Mouse (Mus musculus) thymus, postnatal 10 days (tissue): Measurements from ENCODE around the gene Efcab9.

Experiments
- DNase-seq, 2 experiments: peaks; one replicate each; pipeline ENCODE4 v3.0.0; 2021; ENCODE audit warnings: low spot score in 2 of 2

Gene Efcab9

GRCm38 (mm10) chr11:32531871-32532764, at the start of gene Efcab9:
Gene Efcab9 (minus strand): TSS chr11:32532081.
- no peak for DNase-seq

DNA sequence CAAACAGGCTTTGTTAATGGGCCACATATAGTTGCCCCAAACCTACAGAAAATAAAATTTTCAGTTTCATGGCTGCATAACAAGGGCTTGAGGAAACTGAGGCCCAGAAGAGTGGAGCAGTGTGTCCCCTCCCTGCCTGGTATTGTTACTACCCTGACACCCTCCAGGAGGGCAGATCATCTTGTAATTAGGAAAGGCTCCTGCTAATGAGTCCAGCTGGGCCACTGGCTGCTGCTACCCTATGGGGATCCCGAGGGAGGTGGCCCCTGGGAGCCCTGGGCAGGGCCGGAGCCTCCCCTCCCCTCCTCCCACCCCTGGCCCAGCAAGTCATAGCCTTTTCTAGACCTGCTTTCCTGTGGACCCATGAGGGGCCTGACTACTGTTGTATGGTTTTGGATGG, 49.1 kb upstream of the Efcab9 start:
- DNase-seq, result no peak

DNA sequence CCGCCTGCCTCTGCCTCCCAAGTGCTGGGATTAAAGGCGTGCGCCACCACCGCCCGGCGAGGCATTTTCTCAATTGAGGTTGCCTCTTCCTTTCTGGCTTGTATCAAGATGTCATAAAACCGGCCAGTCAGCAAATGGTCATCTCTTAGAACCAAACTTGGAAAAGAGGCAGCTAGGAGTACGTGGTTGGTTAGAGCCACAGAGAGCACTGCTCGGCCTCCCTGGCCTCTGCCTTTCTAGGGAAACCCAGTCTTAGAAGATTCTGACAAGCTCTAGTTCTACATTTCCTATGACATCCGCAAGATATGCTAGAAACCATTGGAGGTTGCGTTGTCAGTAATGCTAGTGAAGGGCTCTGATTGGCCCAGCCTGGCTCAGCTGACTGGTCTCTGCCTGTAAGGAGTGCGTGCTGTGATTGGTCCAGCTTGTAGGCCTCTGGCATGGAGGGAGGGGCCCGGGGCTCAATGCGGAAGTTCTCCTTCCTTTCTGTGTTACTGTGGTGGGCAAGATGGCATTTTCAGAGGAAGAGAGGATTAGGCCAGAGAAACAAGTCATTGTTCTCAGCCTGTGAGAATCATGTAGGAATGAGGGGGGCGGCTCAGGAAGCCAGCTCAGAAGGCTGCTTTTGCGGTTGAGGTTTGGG, 48.5 kb upstream of the Efcab9 start:
- peak; percentile 55 to 71 for DNase-seq

DNA sequence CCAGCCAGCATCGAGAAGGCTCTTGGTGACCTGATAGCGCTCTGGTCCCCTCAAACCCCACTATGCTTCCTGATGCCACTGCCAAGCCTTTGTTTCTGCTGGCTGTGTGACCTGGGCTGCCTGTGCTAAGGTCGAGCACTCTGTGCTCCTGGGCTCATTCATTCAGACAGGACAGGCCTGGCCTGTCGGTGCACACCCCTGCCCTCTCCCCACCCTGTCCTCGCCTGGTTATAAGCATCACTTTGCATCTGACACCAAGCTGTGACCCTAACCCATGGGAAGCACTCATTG, 44.8 kb upstream of the Efcab9 start:
- no peak for DNase-seq

GRCm38 (mm10) chr11:32575964-32576759, 44.3 kb upstream of the Efcab9 start:
- no peak for DNase-seq

- no peak for DNase-seq
Measured at GRCm38 (mm10) chr11:32573669-32574068, 41.8 kb upstream of the Efcab9 start.

- DNase-seq, result no peak
Measured at GRCm38 (mm10) chr11:32571103-32571502, 39.2 kb upstream of the Efcab9 start.

DNA sequence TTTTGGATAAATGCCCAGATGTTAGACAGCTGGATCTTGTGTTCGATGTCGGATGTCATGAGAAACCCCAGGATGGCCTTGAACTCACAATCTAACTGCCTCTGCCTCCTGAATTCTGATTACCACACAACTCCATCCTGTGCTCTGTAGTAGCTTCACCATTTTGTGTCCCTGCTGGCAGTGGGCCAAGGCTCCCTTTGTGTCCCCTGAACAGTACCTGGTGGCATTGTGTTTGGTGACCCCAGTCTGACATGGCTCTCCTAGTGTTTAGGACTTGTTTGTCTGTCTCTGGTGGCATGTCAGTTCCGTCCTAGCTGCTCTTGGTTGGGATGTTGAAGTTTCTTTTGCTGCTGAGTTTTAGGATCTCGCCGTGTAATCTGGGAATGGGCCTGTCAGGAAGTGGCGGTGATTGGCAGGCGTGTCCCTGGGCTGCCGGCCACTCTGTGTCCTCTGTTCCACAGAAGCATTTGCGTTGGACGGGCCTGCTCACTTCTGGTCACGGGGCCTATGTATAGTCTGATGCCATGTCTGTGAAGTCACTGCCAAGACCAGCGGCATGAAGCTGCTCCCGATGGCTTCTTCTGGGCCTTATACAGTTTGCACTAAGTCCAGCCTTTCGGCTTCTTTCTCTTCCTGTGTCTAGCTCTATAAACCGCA, 36.9 kb upstream of the Efcab9 start:
- no peak for DNase-seq

- DNase-seq, result no peak
Measured at GRCm38 (mm10) chr11:32568060-32568459, 36.2 kb upstream of the Efcab9 start.

DNA sequence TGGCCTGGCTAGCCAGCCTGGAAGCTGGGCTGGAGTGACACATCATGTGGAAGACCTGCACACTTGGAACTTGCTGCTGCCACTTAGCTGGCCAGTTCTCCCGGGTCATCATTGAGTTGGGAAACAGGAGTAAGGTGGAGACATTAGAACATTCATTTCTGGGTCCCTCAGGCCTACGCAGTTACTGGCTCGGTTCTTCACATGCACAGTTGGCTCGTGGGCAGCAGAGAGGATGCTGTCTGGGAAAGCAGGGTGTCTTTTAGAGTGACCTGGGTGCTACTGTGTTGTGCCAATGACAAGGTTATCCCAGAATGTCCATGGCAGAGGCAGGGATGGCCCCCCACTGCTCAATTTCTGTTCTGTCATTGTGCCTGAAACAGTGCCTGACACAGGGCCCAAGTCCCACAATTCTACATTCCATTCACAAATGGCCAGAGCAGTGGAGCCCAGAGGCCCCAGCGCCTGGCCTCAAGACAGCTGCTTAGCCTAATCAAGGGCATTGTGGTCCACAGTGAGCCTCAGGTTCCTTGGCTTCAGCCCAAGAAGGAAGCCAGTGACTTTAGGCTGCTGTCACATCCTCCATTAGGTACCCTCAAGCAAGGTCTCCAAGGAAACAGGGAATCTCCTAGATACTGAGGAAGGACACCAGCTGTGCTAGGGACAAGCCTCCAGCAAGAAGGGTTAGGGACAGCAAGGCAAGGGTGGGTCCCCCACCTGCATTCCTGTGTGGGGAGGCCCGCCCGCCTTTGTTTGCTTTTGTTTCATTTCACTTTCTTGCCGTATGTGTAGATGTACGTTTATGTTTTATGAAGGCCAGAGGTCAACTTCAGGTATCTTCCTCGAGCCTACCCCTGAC, 35.3 kb upstream of the Efcab9 start:
- DNase-seq, result no peak

- no peak for DNase-seq
Measured at GRCm38 (mm10) chr11:32566184-32566583, 34.3 kb upstream of the Efcab9 start.

DNA sequence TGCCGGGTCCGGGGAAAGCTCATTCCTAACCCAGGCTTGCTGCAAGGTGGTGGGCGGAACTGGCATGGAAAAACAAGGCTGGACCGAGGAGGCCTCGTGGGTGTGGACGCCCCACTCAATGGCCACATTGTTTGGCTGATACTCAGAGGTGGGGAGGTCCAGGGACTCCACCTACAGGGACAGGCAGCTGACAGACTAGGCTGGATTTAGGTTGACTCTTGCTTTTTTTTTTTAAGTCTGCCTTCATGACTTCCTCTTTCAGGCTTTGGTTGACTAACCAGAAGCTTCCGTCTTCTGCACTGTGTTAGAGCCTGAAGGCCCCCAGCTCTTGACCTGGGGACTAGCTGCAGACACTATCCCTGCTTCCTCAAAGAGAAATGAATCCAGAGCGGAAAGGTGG, 33.2 kb upstream of the Efcab9 start:
- no peak for DNase-seq

DNA sequence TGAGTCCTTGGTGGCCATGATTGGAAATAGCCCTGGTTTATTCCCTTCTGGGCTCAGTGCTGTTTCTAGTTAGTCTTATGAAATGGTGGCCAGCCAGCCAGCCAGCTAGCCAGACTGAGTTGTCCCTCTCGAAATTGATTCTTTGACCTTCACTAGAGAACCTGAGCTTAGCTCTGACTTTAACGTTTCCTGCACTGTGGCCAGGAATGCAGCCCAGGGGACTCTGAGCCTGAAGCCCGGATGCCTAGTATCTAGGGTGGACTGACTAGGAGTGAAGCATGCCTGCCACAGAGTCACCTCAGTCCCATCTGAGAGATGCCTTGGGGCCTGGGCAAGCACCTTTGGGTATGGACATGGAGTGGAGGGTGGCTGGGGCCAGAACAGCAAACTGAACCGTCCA, 32.7 kb upstream of the Efcab9 start:
- DNase-seq, result no peak

GRCm38 (mm10) chr11:32563660-32564059, 31.8 kb upstream of the Efcab9 start:
- DNase-seq, result no peak

GRCm38 (mm10) chr11:32562706-32563105, 30.8 kb upstream of the Efcab9 start:
- DNase-seq, result no peak

- DNase-seq, result no peak
Measured at GRCm38 (mm10) chr11:32561465-32562355, 29.8 kb upstream of the Efcab9 start.

- DNase-seq, result no peak
Measured at GRCm38 (mm10) chr11:32560015-32560770, 28.3 kb upstream of the Efcab9 start.

DNA sequence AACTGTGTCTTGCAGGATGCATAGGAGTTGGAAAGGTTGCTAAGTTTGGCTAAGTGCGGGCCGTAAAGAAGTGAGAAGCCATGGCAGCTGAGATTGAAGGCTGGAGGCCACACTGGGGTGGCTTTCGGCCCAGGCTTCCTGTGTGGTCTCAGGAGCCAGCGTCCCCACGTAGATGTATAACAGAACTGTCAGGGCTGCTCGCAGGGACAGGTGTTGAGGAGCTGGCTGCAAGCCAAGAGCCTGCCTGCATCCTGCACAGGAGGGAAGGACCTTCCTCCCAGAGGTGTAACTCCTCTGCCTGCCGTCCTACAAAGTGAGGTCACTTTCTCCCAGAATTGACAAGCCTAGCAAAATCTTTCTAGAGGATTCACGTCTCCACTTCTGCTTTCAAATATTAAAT, 26.8 kb upstream of the Efcab9 start:
- peak; percentile 45 to 52 for DNase-seq

DNA sequence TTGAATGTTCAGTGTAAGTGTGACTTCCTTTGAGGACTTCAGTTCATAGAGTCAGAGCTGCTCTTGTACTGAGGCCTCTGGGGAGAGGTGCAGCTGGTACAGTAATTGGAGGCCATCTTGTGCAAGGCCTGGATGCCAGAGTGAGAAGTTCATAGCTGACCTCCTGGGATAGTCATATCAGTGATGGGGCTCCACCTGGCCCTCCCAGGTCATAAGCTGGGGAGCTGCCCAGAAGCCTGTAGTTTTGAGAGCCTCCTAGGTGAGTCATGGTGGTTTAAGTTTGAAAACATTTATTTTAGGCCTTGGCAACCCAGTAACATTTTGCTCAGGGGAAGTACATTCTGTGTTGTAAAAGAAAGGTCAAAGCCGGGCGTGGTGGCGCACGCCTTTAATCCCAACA, 26.1 kb upstream of the Efcab9 start:
- DNase-seq, result no peak
